Mouse (Mus musculus): ENCODE results near the gene Pln.

Gene Pln

GRCm38 (mm10) chr10:53364311-53364710, 26.8 kb downstream of the Pln start:
- no peak for DNase-seq (ENCODE audit: low spot score)

- DNase-seq (ENCODE audit: low spot score), result no peak
These were observed 29.8 kb downstream of the Pln start for GRCm38 (mm10) chr10:53367265-53367664.

GRCm38 (mm10) chr10:53373885-53374578, 36.6 kb downstream of the Pln start:
- no peak for DNase-seq (ENCODE audit: low spot score)

GRCm38 (mm10) chr10:53377096-53377495, 39.6 kb downstream of the Pln start:
- no peak for DNase-seq (ENCODE audit: low spot score)

- no peak for DNase-seq (ENCODE audit: low spot score)
These were observed 40.8 kb downstream of the Pln start for GRCm38 (mm10) chr10:53378296-53378695.

GRCm38 (mm10) chr10:53378981-53379708, 41.7 kb downstream of the Pln start:
- DNase-seq (ENCODE audit: low spot score), result peak; percentile 58

- peak; percentile 86 for DNase-seq (ENCODE audit: low spot score)
These were observed 42.2 kb downstream of the Pln start, which contains the start of gene Cep85l for GRCm38 (mm10) chr10:53379709-53380106. Cep85l (minus strand) TSS chr10:53379947.

- no peak for DNase-seq (ENCODE audit: low spot score)
These were observed 45.4 kb downstream of the Pln start for GRCm38 (mm10) chr10:53382696-53383365.

- no peak for DNase-seq (ENCODE audit: low spot score)
These were observed 47.4 kb downstream of the Pln start for GRCm38 (mm10) chr10:53384896-53385295.

GRCm38 (mm10) chr10:53385438-53385837, 48.0 kb downstream of the Pln start:
- DNase-seq (ENCODE audit: low spot score), result no peak

- no peak for DNase-seq (ENCODE audit: low spot score)
These were observed 50.9 kb downstream of the Pln start for GRCm38 (mm10) chr10:53388227-53388920.

- DNase-seq (ENCODE audit: low spot score), result no peak
These were observed 57.6 kb downstream of the Pln start for GRCm38 (mm10) chr10:53394923-53395629.
